Mouse (Mus musculus) erythroblast, adult 5-6 weeks (primary cell): Measurements from ENCODE around the gene Znhit1. TPM values are rescaled to one million over a fixed set of nuclear protein-coding genes. Genes with fewer than 3 reads are reported as not detected.
A peak's percentile ranks its signal among the peaks of the same experiment; 100 is the strongest.

Source experiments
- ATAC-seq: replicated peaks from 2 replicates; pipeline ENCODE4 v1.8.0; 2016; ENCODE audit warnings: moderate number of reproducible peaks, mild to moderate bottlenecking, moderate TSS enrichment, inconsistent platforms; ENCODE audit not compliant: poor library complexity, low FRiP score, severe bottlenecking
- total RNA-seq, 2 experiments: library from RNA; stranded (forward) in 1 of 2; stranded (reverse) in 1 of 2; fragments of 150-400 nt in 1 of 2; fragments of 200-764, 138-1000 nt in 1 of 2; gene quantifications; 2 replicates each; pipeline versions ENCODE4 v1.2.3 to v1.2.4; 2015 to 2017; ENCODE audit warnings: low replicate concordance in 2 of 2

Znhit1 gene
- total RNA-seq, 2 experiments from 2014 or later: 17.7 to 24.4 TPM

GRCm38 (mm10) chr5:136987138-136987933, 485 bp downstream of the Znhit1 start:
- peak; percentile 61 for ATAC-seq

- peak; percentile 91 for ATAC-seq
These were observed 1.1 kb downstream of the Znhit1 start, which contains the start of gene Plod3 for GRCm38 (mm10) chr5:136986695-136987137. TSS of gene Plod3 (plus strand) at chr5:136987019.

GRCm38 (mm10) chr5:136984828-136985227, 3.0 kb downstream of the Znhit1 start:
- ATAC-seq: no peak

GRCm38 (mm10) chr5:136982338-136982930, 5.4 kb downstream of the Znhit1 start:
- ATAC-seq: no peak

GRCm38 (mm10) chr5:136980974-136981373, 6.8 kb downstream of the Znhit1 start:
- ATAC-seq: no peak

GRCm38 (mm10) chr5:136979762-136980161, 8.1 kb downstream of the Znhit1 start:
- ATAC-seq: no peak

GRCm38 (mm10) chr5:136977769-136978168, 10.1 kb downstream of the Znhit1 start:
- no peak for ATAC-seq

- ATAC-seq: no peak
These were observed 14.2 kb downstream of the Znhit1 start for GRCm38 (mm10) chr5:136973670-136974069.

- peak; percentile 76 for ATAC-seq
These were observed 17.1 kb downstream of the Znhit1 start for GRCm38 (mm10) chr5:136970703-136971102.

GRCm38 (mm10) chr5:136967592-136967991, 20.2 kb downstream of the Znhit1 start:
- no peak for ATAC-seq

- ATAC-seq: no peak
These were observed 20.9 kb downstream of the Znhit1 start for GRCm38 (mm10) chr5:136966861-136967455.

- no peak for ATAC-seq
These were observed 21.5 kb downstream of the Znhit1 start, which contains the start of gene Cldn15 for GRCm38 (mm10) chr5:136966331-136966730. TSS of gene Cldn15 (plus strand) at chr5:136966616.

- peak; percentile 13 for ATAC-seq
These were observed 22.1 kb downstream of the Znhit1 start for GRCm38 (mm10) chr5:136965686-136966085.

GRCm38 (mm10) chr5:136965210-136965609, 22.6 kb downstream of the Znhit1 start:
- ATAC-seq: peak; percentile 60

- ATAC-seq: no peak
These were observed 24.8 kb downstream of the Znhit1 start for GRCm38 (mm10) chr5:136962966-136963540.

GRCm38 (mm10) chr5:136962501-136962900, 25.3 kb downstream of the Znhit1 start:
- peak; percentile 80 for ATAC-seq

GRCm38 (mm10) chr5:136961983-136962461, 25.8 kb downstream of the Znhit1 start:
- peak; percentile 85 for ATAC-seq

GRCm38 (mm10) chr5:136961334-136961982, 26.4 kb downstream of the Znhit1 start:
- peak; percentile 1 for ATAC-seq

GRCm38 (mm10) chr5:136960053-136960452, 27.8 kb downstream of the Znhit1 start:
- no peak for ATAC-seq
